Mouse (Mus musculus): ENCODE measurements at regions not wholly inside any gene's neighbourhood (a gene's known extent, or its start where the extent isn't known, plus 50 kb on each side); places are given as distances from the start of the nearest gene placed in this dataset.

DNA sequence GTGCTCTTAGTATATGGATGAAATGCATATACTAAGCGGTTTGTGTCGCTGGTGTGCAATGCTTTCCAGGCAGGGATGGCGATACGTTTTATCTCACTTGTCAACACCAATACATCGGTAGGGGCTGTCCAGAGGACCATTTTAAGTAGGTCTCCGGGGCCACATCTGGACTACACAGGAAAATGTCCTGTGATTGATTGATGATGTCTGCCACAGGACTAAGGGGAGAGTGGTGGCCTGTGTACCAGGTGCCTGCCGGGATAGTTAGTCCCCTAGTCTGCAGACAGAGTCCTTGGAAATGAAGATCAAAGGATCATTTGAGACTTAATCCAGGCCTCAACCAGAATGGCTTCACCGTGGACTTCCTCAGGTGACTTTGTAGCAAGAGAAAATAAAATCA is 460.6 kb downstream of the Bnc2 start:
- in situ Hi-C loops (cut with MboI, MseI), result no loop called here

DNA sequence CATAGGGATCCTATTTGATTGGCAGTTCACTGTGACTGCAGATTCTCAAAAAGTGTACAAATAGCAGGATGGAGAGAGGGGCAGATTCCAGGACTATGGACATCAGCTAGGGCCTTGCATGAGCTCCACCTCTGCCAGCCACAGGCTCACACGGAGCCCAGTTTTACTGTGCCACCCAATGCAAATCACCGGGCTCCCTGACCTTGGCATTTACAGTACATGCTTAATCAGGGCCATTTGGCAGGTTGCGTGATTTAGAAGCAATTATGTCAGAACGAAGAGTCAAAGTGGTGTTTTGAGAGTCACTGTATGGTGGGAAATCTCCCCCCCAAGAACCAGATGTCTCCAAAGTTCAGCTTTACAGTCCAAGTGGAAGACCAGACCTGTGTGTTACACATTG is 456.1 kb downstream of the Bnc2 start:
- in situ Hi-C loops (cut with MboI, MseI), result no loop called here

DNA sequence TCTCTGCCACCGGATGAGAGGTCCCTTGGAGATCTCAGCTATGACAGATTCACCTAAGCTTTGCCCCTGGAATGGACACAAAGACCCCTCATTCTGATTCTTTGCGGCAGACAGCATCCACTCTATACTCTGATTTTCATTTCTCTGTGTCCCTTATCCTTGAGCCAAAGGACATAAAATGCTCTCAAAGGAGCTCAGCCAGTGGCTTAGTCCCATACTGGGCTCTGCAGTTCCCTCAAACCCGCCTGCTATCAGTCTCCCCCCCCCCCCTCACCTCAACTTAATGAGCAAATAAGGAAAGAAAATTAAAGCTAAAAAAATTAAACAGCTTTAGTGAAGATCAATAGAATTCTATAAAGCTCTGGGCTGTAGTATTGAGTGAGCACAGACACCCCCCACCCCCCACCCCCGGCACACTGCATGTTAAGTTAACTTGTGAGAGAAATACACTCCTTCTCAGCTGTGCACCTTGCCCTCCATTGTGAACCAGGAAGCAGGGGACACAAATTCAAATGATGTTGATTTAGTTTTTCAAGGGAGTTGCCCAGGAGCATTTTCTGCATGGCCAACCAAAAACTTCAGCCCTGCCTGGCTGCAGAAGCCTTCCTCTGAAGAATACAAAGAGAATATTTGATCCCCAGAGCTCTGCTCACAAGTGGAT is 452.9 kb downstream of the Bnc2 start:
- in situ Hi-C loops (cut with MboI, MseI), result loop anchor here (10.0 kb wide), 1 partner anchor 563 kb away; no protein-coding TSS in a partner anchor

- in situ Hi-C loops (cut with MboI, MseI), result loop anchor here (10.0 kb wide), 1 partner anchor 562 kb away; no protein-coding TSS in a partner anchor
Measured at GRCm38 (mm10) chr4:84222805-84223335, 452.2 kb downstream of the Bnc2 start.

DNA sequence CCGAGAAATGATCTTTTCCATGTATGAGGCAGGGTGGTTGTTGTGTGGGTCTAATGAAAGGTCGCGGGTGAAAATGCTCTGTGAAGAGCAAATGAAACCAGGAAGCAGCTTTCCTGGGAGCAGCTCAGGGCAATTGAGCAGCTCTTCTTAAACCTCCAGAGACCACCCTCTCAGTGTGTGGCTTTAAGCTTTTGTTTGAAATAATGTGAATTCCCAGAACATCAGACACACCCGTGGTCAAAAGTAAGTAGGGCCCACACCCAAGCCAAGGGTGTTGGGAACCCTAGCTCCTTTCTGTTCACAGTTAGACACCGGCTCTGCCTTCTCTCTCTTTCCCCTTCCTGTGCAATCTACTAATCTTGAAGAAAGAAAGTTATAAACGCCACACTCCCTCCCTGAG is 450.5 kb downstream of the Bnc2 start:
- in situ Hi-C loops (cut with MboI, MseI), result loop anchor here (10.0 kb wide), 1 partner anchor 560 kb away; no protein-coding TSS in a partner anchor

Measured in T-helper 1 cell (primary cell).